Mouse (Mus musculus) activated CD4-positive, CD25-positive, alpha-beta regulatory T cell, adult 4 months (primary cell): ENCODE data around the gene Serpine1. TPM values are rescaled to one million over a fixed set of nuclear protein-coding genes. Genes with fewer than 3 reads are reported as not detected.

Experiments used
- polyA plus RNA-seq, 2 experiments: library from polyadenylated mRNA; unstranded; fragments of 100-300 nt; shearing (Covaris generic); gene quantifications; one replicate each; pipeline ENCODE4 v1.2.1; 2017

Gene Serpine1
- polyA plus RNA-seq, 2 experiments from 2014 or later = not detected

Other genes with a start within 250 kb of the Serpine1 start
- gene Col26a1, start 189.1 kb downstream of the Serpine1 start, polyA plus RNA-seq = not detected
- gene Ift22, start 164.1 kb downstream of the Serpine1 start, polyA plus RNA-seq = 1 to 10 TPM; 7.4 to 9.7 TPM
- 100 to 1,000 TPM; 446 to 499 TPM for gene Fis1, start 119.0 kb downstream of the Serpine1 start, polyA plus RNA-seq
- gene Cldn15, start 105.7 kb downstream of the Serpine1 start, polyA plus RNA-seq = not detected
- 1 to 10 TPM; 2.6 to 6.0 TPM for gene Plod3, start 85.2 kb downstream of the Serpine1 start, polyA plus RNA-seq
- gene Znhit1, start 84.2 kb downstream of the Serpine1 start, polyA plus RNA-seq = 10 to 100 TPM; 56.5 to 66.5 TPM
- gene Vgf, start 45.9 kb downstream of the Serpine1 start, polyA plus RNA-seq = not detected
- 10 to 100 TPM; 71.3 to 90.7 TPM for gene Ap1s1, start 26.1 kb downstream of the Serpine1 start, polyA plus RNA-seq
- 10 to 100 TPM; 15.1 to 15.6 TPM for gene Trim56, start 43.9 kb upstream of the Serpine1 start, polyA plus RNA-seq
- under 1 TPM in 1 of 2 experiments, not detected in 1; 0.22 TPM for gene Muc3, start 77.1 kb upstream of the Serpine1 start, polyA plus RNA-seq
- gene Muc3a, start 140.1 kb upstream of the Serpine1 start, polyA plus RNA-seq = 1 to 10 TPM; 2.4 to 5.6 TPM
- gene Ache, start 215.3 kb upstream of the Serpine1 start, polyA plus RNA-seq = not detected
- gene Ufsp1, start 222.4 kb upstream of the Serpine1 start, polyA plus RNA-seq = 1 to 10 TPM in 1 of 2 experiments, not detected in 1; 1.7 TPM
- 10 to 100 TPM; 65.0 to 75.8 TPM for gene Srrt, start 235.4 kb upstream of the Serpine1 start, polyA plus RNA-seq
- gene Trip6, start 242.1 kb upstream of the Serpine1 start, polyA plus RNA-seq = 1 to 10 TPM; 1.3 to 1.5 TPM